Mouse (Mus musculus): ENCODE measurements around the gene Cables2.

The Cables2 gene

GRCm38 (mm10) chr2:180243108-180243507 is 30.2 kb downstream of the Cables2 start:
- no peaks in the 10 kb centered on the region for H3K36me3 ChIP-seq (ENCODE audit: insufficient read depth, low read length)
- H3K9me3 ChIP-seq (ENCODE audit: low read length) = peaks cover 17% of the 10 kb centered on the region
- H3K27me3 ChIP-seq (ENCODE audit: insufficient read depth, low read length) = no peaks in the 10 kb centered on the region
- H3K4me1 ChIP-seq (replicated peaks; ENCODE audit: low read depth, low read length) = peaks cover 25% of the 10 kb centered on the region
- no peak overlapping the region for H3K4me3 ChIP-seq (replicated peaks; ENCODE audit: low read length)
- TF ChIP-seq NANOG (IDR thresholded peaks at IDR 0.05; ENCODE audit: borderline replicate concordance, low read length) (no peak), POU5F1 (IDR thresholded peaks at IDR 0.05; ENCODE audit: borderline replicate concordance, low read length) (no peak), CTCF (conservative IDR thresholded peaks at IDR 0.05; ENCODE audit: low read length) (no peak)

DNA sequence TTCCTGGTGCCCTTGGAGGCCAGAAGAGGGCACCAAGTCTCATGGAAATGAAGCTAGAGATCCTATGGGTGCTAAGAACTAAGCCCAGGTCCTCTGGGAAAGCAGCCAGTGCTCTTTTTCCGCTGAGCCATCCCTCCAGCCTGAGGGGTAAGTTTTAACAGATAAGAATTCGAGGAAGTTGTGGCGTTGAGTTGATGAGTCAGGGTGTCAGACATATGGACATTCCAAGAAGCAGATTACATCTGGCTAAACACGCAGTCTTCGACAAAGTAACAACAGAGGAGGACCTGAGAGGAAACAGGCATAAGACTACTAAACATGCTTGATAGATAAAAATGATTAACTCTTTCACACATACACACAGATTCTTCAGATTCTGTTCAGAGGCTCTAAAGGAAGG is 34.7 kb downstream of the Cables2 start:
- TF ChIP-seq CTCF (conservative IDR thresholded peaks at IDR 0.05; ENCODE audit: low read length) (no peak), POU5F1 (IDR thresholded peaks at IDR 0.05; ENCODE audit: borderline replicate concordance, low read length) (no peak), NANOG (IDR thresholded peaks at IDR 0.05; ENCODE audit: borderline replicate concordance, low read length) (no peak)
- H3K4me3 ChIP-seq (replicated peaks; ENCODE audit: low read length) = no peak overlapping the region
- peaks cover 10% of the 10 kb centered on the region for H3K9me3 ChIP-seq (ENCODE audit: low read length)
- H3K4me1 ChIP-seq (replicated peaks; ENCODE audit: low read depth, low read length) = peaks cover 62% of the 10 kb centered on the region
- H3K27me3 ChIP-seq (ENCODE audit: insufficient read depth, low read length) = no peaks in the 10 kb centered on the region
- no peaks in the 10 kb centered on the region for H3K36me3 ChIP-seq (ENCODE audit: insufficient read depth, low read length)

DNA sequence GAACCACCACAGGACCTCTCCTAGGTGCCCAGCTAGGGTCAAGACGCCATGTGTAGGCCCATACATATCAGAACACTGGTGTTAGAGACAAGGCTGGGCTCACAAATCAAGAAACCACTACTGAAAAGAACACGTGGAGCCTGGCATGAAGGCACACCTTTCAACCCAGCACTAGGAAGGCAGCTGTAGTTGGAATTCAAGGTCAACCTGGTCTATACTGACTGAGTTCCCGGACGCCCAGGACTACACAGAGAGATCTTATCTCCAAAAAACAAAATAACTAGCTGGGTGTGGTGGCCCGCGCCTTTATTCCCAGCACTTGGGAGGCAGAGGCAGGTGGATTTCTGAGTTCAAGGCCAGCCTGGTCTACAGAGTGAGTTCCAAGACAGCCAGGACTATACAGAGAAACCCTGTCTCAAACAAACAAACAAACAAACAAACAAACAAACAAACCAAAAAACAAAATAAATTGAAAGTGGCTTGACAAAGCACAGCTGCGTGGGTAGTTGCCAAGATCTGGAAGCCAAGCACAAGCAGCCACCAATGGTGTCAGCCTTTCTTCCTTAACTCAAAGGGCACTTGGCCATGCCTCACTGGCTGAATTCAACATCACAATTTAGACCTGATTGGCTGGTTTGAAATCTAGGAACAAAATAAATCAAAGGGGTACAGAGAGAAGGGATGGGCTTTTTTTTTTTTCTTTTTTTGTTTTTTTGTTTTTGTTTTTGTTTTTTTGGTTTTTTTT is 35.5 kb downstream of the Cables2 start:
- peak overlapping the region; percentile 32; the same call in 1 of the 2 replicates for H3K4me3 ChIP-seq (replicated peaks; ENCODE audit: low read length)
- H3K4me1 ChIP-seq (replicated peaks; ENCODE audit: low read depth, low read length) = peaks cover 71% of the 10 kb centered on the region
- TF ChIP-seq CTCF (conservative IDR thresholded peaks at IDR 0.05; ENCODE audit: low read length) (no peak), NANOG (IDR thresholded peaks at IDR 0.05; ENCODE audit: borderline replicate concordance, low read length) (no peak; the same call in 1 of the 2 replicates), POU5F1 (IDR thresholded peaks at IDR 0.05; ENCODE audit: borderline replicate concordance, low read length) (no peak)
- no peaks in the 10 kb centered on the region; the same call in 1 of the 2 replicates for H3K36me3 ChIP-seq (ENCODE audit: insufficient read depth, low read length)
- H3K27me3 ChIP-seq (ENCODE audit: insufficient read depth, low read length) = no peaks in the 10 kb centered on the region
- H3K9me3 ChIP-seq (ENCODE audit: low read length) = peaks cover 10% of the 10 kb centered on the region

DNA sequence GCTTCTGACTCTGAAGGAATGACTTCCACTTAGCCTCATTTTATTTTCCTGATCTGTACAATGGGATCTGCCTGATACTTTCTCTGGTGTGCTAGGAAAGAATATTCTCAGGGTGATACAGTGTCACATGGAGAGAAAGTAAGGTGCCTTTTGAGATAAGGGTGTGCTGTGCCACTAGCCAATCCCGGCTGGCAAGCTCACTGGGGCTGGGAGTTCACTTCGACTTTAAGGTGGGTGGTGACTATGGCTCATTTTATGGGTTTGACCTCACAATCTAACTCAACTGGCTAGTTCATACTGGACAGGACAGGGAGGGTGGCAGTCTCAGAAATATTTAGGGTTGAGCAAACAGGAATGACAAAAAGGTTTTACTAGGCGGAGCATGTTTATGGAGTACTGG is 36.4 kb downstream of the Cables2 start:
- Histone ChIP-seq H3K4me3 (replicated peaks; ENCODE audit: low read length) (peak overlapping the region; percentile 32; the same call in 1 of the 2 replicates), H3K9me3 (ENCODE audit: low read length) (peaks cover 9% of the 10 kb centered on the region), H3K36me3 (ENCODE audit: insufficient read depth, low read length) (no peaks in the 10 kb centered on the region; the same call in 1 of the 2 replicates), H3K27me3 (ENCODE audit: insufficient read depth, low read length) (no peaks in the 10 kb centered on the region), H3K4me1 (replicated peaks; ENCODE audit: low read depth, low read length) (peaks cover 75% of the 10 kb centered on the region)
- TF ChIP-seq NANOG (IDR thresholded peaks at IDR 0.05; ENCODE audit: borderline replicate concordance, low read length) = no peak

- H3K36me3 ChIP-seq (ENCODE audit: insufficient read depth, low read length) = no peaks in the 10 kb centered on the region; the same call in 1 of the 2 replicates
- no peak for TF ChIP-seq POU5F1 (IDR thresholded peaks at IDR 0.05; ENCODE audit: borderline replicate concordance, low read length)
- no peak for TF ChIP-seq NANOG (IDR thresholded peaks at IDR 0.05; ENCODE audit: borderline replicate concordance, low read length)
- no peaks in the 10 kb centered on the region for H3K27me3 ChIP-seq (ENCODE audit: insufficient read depth, low read length)
- H3K9me3 ChIP-seq (ENCODE audit: low read length) = peaks cover 4% of the 10 kb centered on the region
- peak overlapping the region; percentile 68 for H3K4me3 ChIP-seq (replicated peaks; ENCODE audit: low read length)
- H3K4me1 ChIP-seq (replicated peaks; ENCODE audit: low read depth, low read length) = peaks cover 79% of the 10 kb centered on the region
Measured at GRCm38 (mm10) chr2:180236500-180236899, 36.8 kb downstream of the Cables2 start.

DNA sequence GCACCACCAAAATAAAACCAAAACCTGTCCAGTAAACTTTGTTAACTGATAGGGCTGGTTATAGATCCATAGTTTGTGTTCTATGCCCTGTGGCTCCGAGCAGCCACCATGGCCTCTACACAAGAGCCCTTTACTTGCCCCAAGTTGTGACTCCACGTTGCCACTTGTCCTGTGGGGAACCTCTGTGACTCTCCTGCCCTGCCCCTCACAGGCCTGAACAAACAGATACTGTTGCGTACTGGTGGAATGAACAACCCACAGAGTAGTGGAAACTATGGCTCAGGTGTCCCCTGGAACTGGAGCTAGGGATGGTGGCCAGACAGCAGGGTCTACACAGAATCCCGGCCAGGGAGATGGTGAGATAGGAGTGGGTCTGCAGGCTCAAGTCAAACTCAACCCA is 37.5 kb downstream of the Cables2 start:
- TF ChIP-seq CTCF (conservative IDR thresholded peaks at IDR 0.05; ENCODE audit: low read length) (no peak), NANOG (IDR thresholded peaks at IDR 0.05; ENCODE audit: borderline replicate concordance, low read length) (no peak), POU5F1 (IDR thresholded peaks at IDR 0.05; ENCODE audit: borderline replicate concordance, low read length) (no peak)
- Histone ChIP-seq H3K4me1 (replicated peaks; ENCODE audit: low read depth, low read length) (peaks cover 86% of the 10 kb centered on the region), H3K27me3 (ENCODE audit: insufficient read depth, low read length) (no peaks in the 10 kb centered on the region), H3K36me3 (ENCODE audit: insufficient read depth, low read length) (no peaks in the 10 kb centered on the region; the same call in 1 of the 2 replicates), H3K4me3 (replicated peaks; ENCODE audit: low read length) (peak overlapping the region; percentile 68), H3K9me3 (ENCODE audit: low read length) (no peaks in the 10 kb centered on the region)

- Histone ChIP-seq H3K36me3 (ENCODE audit: insufficient read depth, low read length) (no peaks in the 10 kb centered on the region; the same call in 1 of the 2 replicates), H3K4me3 (replicated peaks; ENCODE audit: low read length) (peak overlapping the region; percentile 68), H3K4me1 (replicated peaks; ENCODE audit: low read depth, low read length) (peaks cover 94% of the 10 kb centered on the region), H3K27me3 (ENCODE audit: insufficient read depth, low read length) (no peaks in the 10 kb centered on the region), H3K9me3 (ENCODE audit: low read length) (no peaks in the 10 kb centered on the region)
- TF ChIP-seq CTCF (conservative IDR thresholded peaks at IDR 0.05; ENCODE audit: low read length) = no peak
- TF ChIP-seq NANOG (IDR thresholded peaks at IDR 0.05; ENCODE audit: borderline replicate concordance, low read length) = no peak
- no peak for TF ChIP-seq POU5F1 (IDR thresholded peaks at IDR 0.05; ENCODE audit: borderline replicate concordance, low read length)
Measured at GRCm38 (mm10) chr2:180234980-180235379, 38.3 kb downstream of the Cables2 start.

GRCm38 (mm10) chr2:180234353-180234752 is 38.9 kb downstream of the Cables2 start:
- Histone ChIP-seq H3K36me3 (ENCODE audit: insufficient read depth, low read length) (no peaks in the 10 kb centered on the region; the same call in 1 of the 2 replicates), H3K27me3 (ENCODE audit: insufficient read depth, low read length) (no peaks in the 10 kb centered on the region), H3K4me1 (replicated peaks; ENCODE audit: low read depth, low read length) (peaks cover 95% of the 10 kb centered on the region), H3K4me3 (replicated peaks; ENCODE audit: low read length) (peak overlapping the region; percentile 68), H3K9me3 (ENCODE audit: low read length) (no peaks in the 10 kb centered on the region)
- TF ChIP-seq CTCF (conservative IDR thresholded peaks at IDR 0.05; ENCODE audit: low read length) = no peak
- no peak for TF ChIP-seq POU5F1 (IDR thresholded peaks at IDR 0.05; ENCODE audit: borderline replicate concordance, low read length)
- no peak for TF ChIP-seq NANOG (IDR thresholded peaks at IDR 0.05; ENCODE audit: borderline replicate concordance, low read length)

Data from E14TG2a.4 (cell line).